Mouse (Mus musculus) intestine, embryonic 14.5 days (tissue): Measurements from ENCODE around the gene Tpbgl. TPM values are rescaled to one million over a fixed set of nuclear protein-coding genes. Genes with fewer than 3 reads are reported as not detected.
A peak's percentile ranks its signal among the peaks of the same experiment; 100 is the strongest.

ENCODE experiments used
- ATAC-seq: fragments of 200-750 bp; cut with Nextera tagmentation; replicated peaks from 2 replicates; pipeline ENCODE4 v1.8.0; 2017; ENCODE audit warnings: low read depth, moderate number of reproducible peaks, moderate TSS enrichment, moderate library complexity; ENCODE audit not compliant: low FRiP score, low TSS enrichment
- DNase-seq: peaks from one replicate; pipeline ENCODE4 v3.0.0-alpha.2; 2018; ENCODE audit warnings: low spot score
- H3K27ac ChIP-seq: fragments of 300-500 bp; sonication (generic); 2 replicates; pipeline ENCODE4 v1.5.1; 2014; ENCODE audit warnings: low read depth, mild to moderate bottlenecking, control low read depth
- H3K27me3 ChIP-seq: fragments of 300-500 bp; sonication (generic); replicated peaks from 2 replicates; pipeline ENCODE4 v1.6.1; 2014; ENCODE audit warnings: low read length, control low read depth; ENCODE audit not compliant: control insufficient read depth, insufficient read depth
- H3K36me3 ChIP-seq: fragments of 300-500 bp; sonication (generic); 2 replicates; pipeline ENCODE4 v1.6.1; 2014; ENCODE audit warnings: low read length, control low read depth; ENCODE audit not compliant: control insufficient read depth, insufficient read depth
- H3K4me1 ChIP-seq: fragments of 300-500 bp; sonication (generic); replicated peaks from 2 replicates; pipeline ENCODE4 v1.6.1; 2014; ENCODE audit warnings: low read length, control low read depth, mixed read lengths; ENCODE audit not compliant: control insufficient read depth, insufficient read depth
- H3K4me2 ChIP-seq: fragments of 300-500 bp; sonication (generic); 2 replicates; pipeline ENCODE4 v1.6.1; 2014; ENCODE audit warnings: low read length
- H3K4me3 ChIP-seq: fragments of 300-500 bp; sonication (generic); 2 replicates; pipeline ENCODE4 v1.5.1; 2014; ENCODE audit warnings: low read depth, low read length, control low read depth, mixed read lengths
- H3K9ac ChIP-seq: fragments of 300-500 bp; sonication (generic); 2 replicates; pipeline ENCODE4 v1.6.1; 2014; ENCODE audit warnings: mild to moderate bottlenecking, low read length
- H3K9me3 ChIP-seq: fragments of 300-500 bp; sonication (generic); 2 replicates; pipeline ENCODE4 v1.6.1; 2016; ENCODE audit warnings: low read length, control low read depth; ENCODE audit not compliant: control insufficient read depth
- WGBS: fragments of 180-500 bp; shearing (Covaris S2); extraction: QIAGEN DNeasy Blood & Tissue Kit; methylation state at CpG from one replicate; pipeline ENCODE4 v1.1.7; 2014; 5-methylcytosine and 5-hydroxymethylcytosine counted together
- polyA plus RNA-seq: library from polyadenylated mRNA; unstranded; fragments of >200 nt; fragmentation: Nextera tagmentation; extraction: Ambion mirVana; gene quantifications from 2 replicates; pipeline ENCODE4 v1.2.1, GENCODE M21; 2014

Gene Tpbgl
- polyA plus RNA-seq, 1 experiment from 2014 or later: 1.7 TPM

DNA sequence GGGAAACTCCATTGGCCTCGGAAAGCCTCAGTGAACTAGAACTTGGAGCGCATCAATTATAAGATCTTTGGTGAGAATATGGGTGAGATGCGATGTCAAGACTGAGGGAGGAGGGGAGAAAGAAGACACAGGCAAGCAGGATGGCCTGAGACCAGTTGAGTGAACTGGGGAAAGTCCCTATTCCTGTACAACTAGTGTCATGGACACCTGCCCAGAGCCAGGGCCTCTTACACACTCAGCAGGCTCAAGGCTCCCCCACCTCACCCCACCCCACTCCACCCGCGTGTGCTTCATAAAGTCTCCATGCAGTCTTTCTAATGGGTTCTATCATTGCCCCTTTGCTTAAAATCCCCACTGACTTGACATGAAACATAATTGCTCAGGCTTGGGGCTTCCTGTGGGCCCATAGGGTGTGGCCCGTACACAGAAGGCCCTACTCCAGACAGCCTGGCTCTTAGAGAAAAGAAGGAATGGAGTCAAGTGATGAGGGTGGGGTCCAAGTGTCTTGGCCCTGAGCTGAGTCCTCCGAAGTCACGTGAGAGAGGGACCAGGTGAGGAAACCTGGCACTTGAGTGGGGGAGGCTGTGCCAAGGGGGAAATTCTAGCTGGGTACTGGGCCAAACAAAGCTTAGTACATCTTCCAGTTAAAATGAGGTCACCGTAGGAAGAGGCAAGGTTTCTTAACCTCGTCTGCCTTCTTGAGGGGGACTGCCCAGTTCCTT is 39.0 kb upstream of the Tpbgl start:
- DNase-seq (no peak), ATAC-seq (no peak)
- Histone ChIP-seq H3K27me3 (no peaks in the 10 kb centered on the region), H3K9me3 (no peaks in the 10 kb centered on the region), H3K4me1 (peaks cover 9% of the 10 kb centered on the region; the same call in 1 of the 2 replicates), H3K36me3 (no peaks in the 10 kb centered on the region), H3K4me2 (no peak overlapping the region), H3K9ac (no peak overlapping the region), H3K4me3 (no peak overlapping the region), H3K27ac (no peak overlapping the region)
- 89% methylated on average over 10 of the region's 10 CpGs for WGBS

GRCm38 (mm10) chr7:99664571-99665485 is 37.9 kb upstream of the Tpbgl start:
- H3K36me3 ChIP-seq: no peaks in the 10 kb centered on the region
- H3K9me3 ChIP-seq: no peaks in the 10 kb centered on the region
- no peak overlapping the region for H3K9ac ChIP-seq
- WGBS: 36% methylated on average over 11 of the region's 11 CpGs
- ATAC-seq (peak; percentile 39; the same call in 1 of the 2 replicates), DNase-seq (no peak)
- no peak overlapping the region for H3K27ac ChIP-seq
- no peak overlapping the region for H3K4me3 ChIP-seq
- no peaks in the 10 kb centered on the region for H3K27me3 ChIP-seq
- no peak overlapping the region for H3K4me2 ChIP-seq
- H3K4me1 ChIP-seq: peaks cover 9% of the 10 kb centered on the region; the same call in 1 of the 2 replicates

DNA sequence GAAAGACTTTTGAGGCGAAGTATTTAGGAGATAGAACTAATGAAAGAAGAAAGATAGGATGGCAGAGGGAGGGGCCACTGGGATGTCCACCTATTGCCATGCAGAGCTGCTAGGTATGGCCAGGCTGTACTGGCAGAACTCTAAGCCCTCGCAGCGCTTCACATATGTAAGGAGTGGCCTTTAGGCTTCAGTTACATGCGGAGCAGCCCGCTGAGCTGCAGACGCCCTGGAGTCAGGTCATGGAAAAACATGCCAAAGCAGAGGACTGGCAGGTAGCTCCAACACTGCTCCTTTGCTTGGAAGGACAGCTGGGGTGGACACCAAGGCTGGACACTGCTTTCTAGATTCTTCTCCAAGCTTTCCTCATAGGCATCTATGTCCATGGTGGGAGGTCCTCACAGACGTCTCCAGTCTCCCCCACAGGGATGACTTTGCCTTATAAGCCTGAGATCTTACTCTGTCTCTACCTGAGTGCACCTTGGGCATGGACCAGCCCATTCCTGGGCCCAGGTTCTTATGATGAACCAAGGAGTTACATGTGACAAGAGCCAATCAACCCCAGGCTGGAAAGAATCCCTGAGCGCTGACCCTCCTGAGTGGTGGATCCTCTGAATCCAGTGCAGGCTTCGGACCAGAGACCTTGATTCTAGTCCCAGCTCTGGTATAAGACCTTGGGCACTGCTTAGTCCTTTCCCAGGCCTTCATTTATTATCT is 36.8 kb upstream of the Tpbgl start:
- Histone ChIP-seq H3K27ac (no peak overlapping the region), H3K36me3 (no peaks in the 10 kb centered on the region), H3K4me3 (no peak overlapping the region), H3K4me2 (no peak overlapping the region), H3K9ac (no peak overlapping the region), H3K27me3 (no peaks in the 10 kb centered on the region), H3K4me1 (peaks cover 9% of the 10 kb centered on the region; the same call in 1 of the 2 replicates), H3K9me3 (no peaks in the 10 kb centered on the region)
- 89% methylated on average over 9 of the region's 9 CpGs for WGBS
- DNase-seq (no peak), ATAC-seq (no peak)

- DNase-seq: no peak
- ATAC-seq: no peak
- Histone ChIP-seq H3K9me3 (no peaks in the 10 kb centered on the region), H3K27ac (no peak overlapping the region), H3K9ac (no peak overlapping the region), H3K4me2 (no peak overlapping the region), H3K36me3 (no peaks in the 10 kb centered on the region), H3K27me3 (no peaks in the 10 kb centered on the region), H3K4me1 (peaks cover 9% of the 10 kb centered on the region; the same call in 1 of the 2 replicates), H3K4me3 (no peak overlapping the region)
- 83% methylated on average over 2 of the region's 2 CpGs for WGBS
Measured at GRCm38 (mm10) chr7:99662311-99662710, 35.4 kb upstream of the Tpbgl start.

GRCm38 (mm10) chr7:99661571-99662230 is 34.8 kb upstream of the Tpbgl start:
- H3K4me2 ChIP-seq: no peak overlapping the region
- peaks cover 9% of the 10 kb centered on the region; the same call in 1 of the 2 replicates for H3K4me1 ChIP-seq
- no peak overlapping the region for H3K27ac ChIP-seq
- no peak overlapping the region for H3K9ac ChIP-seq
- no peaks in the 10 kb centered on the region for H3K9me3 ChIP-seq
- ATAC-seq (no peak), DNase-seq (no peak)
- no peaks in the 10 kb centered on the region for H3K36me3 ChIP-seq
- 80% methylated on average over 14 of the region's 14 CpGs for WGBS
- H3K4me3 ChIP-seq: no peak overlapping the region
- no peaks in the 10 kb centered on the region for H3K27me3 ChIP-seq

DNA sequence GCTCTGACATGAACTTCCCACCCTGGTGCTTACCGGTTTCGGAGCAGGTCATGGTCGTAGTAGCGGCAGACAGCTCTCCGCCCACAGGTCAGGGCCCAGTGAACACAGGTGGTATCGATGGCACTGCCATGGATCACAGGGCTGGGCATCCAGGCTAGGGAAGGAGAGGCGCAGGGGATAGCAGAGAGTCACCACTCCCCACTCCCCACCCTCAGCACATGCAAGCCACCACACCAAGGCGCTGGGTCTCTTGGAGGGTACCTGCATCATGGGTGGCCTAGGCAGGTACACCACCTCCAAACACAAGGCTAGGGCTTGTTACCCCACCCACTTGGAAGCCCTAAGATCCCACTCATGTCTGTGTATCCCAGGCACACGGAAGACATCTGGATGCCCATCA is 34.2 kb upstream of the Tpbgl start:
- Histone ChIP-seq H3K9ac (no peak overlapping the region), H3K27me3 (no peaks in the 10 kb centered on the region), H3K27ac (no peak overlapping the region), H3K36me3 (no peaks in the 10 kb centered on the region), H3K4me3 (no peak overlapping the region), H3K4me2 (no peak overlapping the region), H3K4me1 (peaks cover 9% of the 10 kb centered on the region; the same call in 1 of the 2 replicates), H3K9me3 (no peaks in the 10 kb centered on the region)
- DNase-seq (no peak), ATAC-seq (no peak)
- WGBS: 87% methylated on average over 9 of the region's 9 CpGs

DNA sequence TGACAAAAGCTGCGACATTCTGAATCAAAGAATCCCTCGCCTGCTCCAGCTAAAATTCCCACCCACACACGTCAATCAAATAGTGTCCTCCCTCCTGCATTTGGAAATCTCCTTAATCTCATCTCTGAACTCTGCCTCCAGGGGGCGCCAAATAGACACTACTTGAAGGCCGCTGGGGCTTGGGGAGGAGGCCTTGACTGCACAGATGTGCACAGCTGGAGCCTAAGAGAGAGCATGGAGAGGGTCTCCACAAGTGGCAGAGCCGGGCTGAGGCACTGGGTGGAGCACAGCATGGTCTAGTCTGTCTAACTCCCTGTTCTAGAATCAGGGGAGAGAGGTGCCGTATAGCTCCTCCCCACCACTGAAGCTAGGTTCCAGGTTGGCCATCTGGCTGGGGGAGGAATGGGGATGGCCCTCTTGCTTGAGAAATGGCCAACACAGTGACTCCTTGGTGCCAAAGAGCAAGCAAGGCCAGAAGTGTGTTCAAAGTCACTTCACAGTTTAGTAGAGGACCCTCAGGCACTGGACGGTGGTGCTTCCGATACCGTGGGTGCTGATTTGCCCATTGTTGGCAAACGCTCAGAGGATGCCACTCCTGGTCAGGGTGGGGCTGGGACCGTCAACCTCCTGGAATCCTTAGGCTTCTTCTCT is 32.6 kb upstream of the Tpbgl start:
- Histone ChIP-seq H3K27me3 (no peaks in the 10 kb centered on the region), H3K4me1 (no peaks in the 10 kb centered on the region), H3K9me3 (no peaks in the 10 kb centered on the region), H3K36me3 (no peaks in the 10 kb centered on the region), H3K9ac (no peak overlapping the region), H3K27ac (no peak overlapping the region), H3K4me3 (no peak overlapping the region), H3K4me2 (no peak overlapping the region)
- DNase-seq (peak; percentile 96), ATAC-seq (peak; percentile 75; the same call in 1 of the 2 replicates)
- WGBS: 44% methylated on average over 12 of the region's 12 CpGs
